Comparison of ENCODE assay signal across 21 mouse cellular contexts in genomic region chr11:100113742-100114029, GRCm38 (mm10). TPM values are rescaled to one million over a fixed set of nuclear protein-coding genes. Genes with fewer than 3 reads are reported as not detected.
DNase-seq lines count a peak whose midpoint lies in the region; ATAC-seq and TF ChIP-seq lines count a peak whose summit lies in the region.
"Had no signal": no experiment of that assay in that cellular context is flagged by ENCODE, and none has a peak within 500 bp of the region (broad histone marks: within the 10 kb centered on the region; RNA-seq: fewer than 3 reads in every experiment).

No protein-coding gene starts in this region.

- H3K79me2 ChIP-seq in myocyte (ENCODE audit: control insufficient read depth, insufficient read depth): no peaks in the 10 kb centered on the region

- H3K27ac ChIP-seq in kidney, embryonic 14.5 days (ENCODE audit: low read depth, low read length): no peak overlapping the region
- peak overlapping the region; percentile 27; the same call in 1 of the 2 replicates for H3K27ac ChIP-seq in intestine, embryonic 15.5 days
- H3K27ac ChIP-seq: forebrain, embryonic 15.5 days; heart, embryonic 13.5 days; liver, embryonic 15.5 days; neural tube, embryonic 13.5 days had no signal

- TF ChIP-seq POLR2A in myocyte (IDR thresholded peaks at IDR 0.05; ENCODE audit: insufficient read length, low read depth): no peak

- H3K9me3 ChIP-seq in kidney, embryonic 14.5 days (ENCODE audit: control insufficient read depth, low read length): no peaks in the 10 kb centered on the region
- H3K9me3 ChIP-seq in intestine, embryonic 15.5 days: no peaks in the 10 kb centered on the region
- H3K9me3 ChIP-seq: forebrain, embryonic 15.5 days; heart, embryonic 13.5 days; liver, embryonic 15.5 days; neural tube, embryonic 13.5 days had no signal

- 58% methylated on average over 2 of the region's 2 CpGs for WGBS in kidney, embryonic 14.5 days
- 51% methylated on average over 2 of the region's 2 CpGs for WGBS in intestine, embryonic 15.5 days

- ATAC-seq in kidney, embryonic 14.5 days (ENCODE audit: low FRiP score, low TSS enrichment): 0 out of 2 replicates have a peak, but pooled peaks have one; percentile 46
- ATAC-seq in intestine, embryonic 15.5 days: peak; percentile 85
- ATAC-seq: forebrain, embryonic 15.5 days; hindbrain, embryonic 16.5 days had no signal

- H3K36me3 ChIP-seq in kidney, embryonic 14.5 days (ENCODE audit: control insufficient read depth, insufficient read depth, low read length): no peaks in the 10 kb centered on the region
- no peaks in the 10 kb centered on the region for H3K36me3 ChIP-seq in intestine, embryonic 15.5 days
- no peaks in the 10 kb centered on the region for H3K36me3 ChIP-seq in myocyte (ENCODE audit: control insufficient read depth, insufficient read depth)
- H3K36me3 ChIP-seq: forebrain, embryonic 15.5 days; heart, embryonic 13.5 days; liver, embryonic 15.5 days; neural tube, embryonic 13.5 days had no signal

- H3K27me3 ChIP-seq in kidney, embryonic 14.5 days (ENCODE audit: control insufficient read depth, insufficient read depth, low read length): no peaks in the 10 kb centered on the region
- H3K27me3 ChIP-seq in intestine, embryonic 15.5 days (replicated peaks): no peaks in the 10 kb centered on the region
- no peaks in the 10 kb centered on the region for H3K27me3 ChIP-seq in myocyte (ENCODE audit: control insufficient read depth, insufficient read depth, insufficient read length)
- H3K27me3 ChIP-seq: forebrain, embryonic 15.5 days; heart, embryonic 13.5 days; liver, embryonic 15.5 days; neural tube, embryonic 13.5 days had no signal

- H3ac ChIP-seq in myocyte (ENCODE audit: control insufficient read depth, insufficient read length): no peak overlapping the region

- no peak overlapping the region for H3K9ac ChIP-seq in kidney, embryonic 14.5 days (ENCODE audit: low read depth, low read length)
- no peak overlapping the region for H3K9ac ChIP-seq in intestine, embryonic 15.5 days
- H3K9ac ChIP-seq: forebrain, embryonic 15.5 days; heart, embryonic 13.5 days; liver, embryonic 15.5 days; neural tube, embryonic 13.5 days had no signal

- DNase-seq in kidney, postnatal 36 days: no peak
- peak; percentile 13 for DNase-seq in NIH3T3 (ENCODE audit: low read depth)
- no peak for DNase-seq in layer of hippocampus, adult 9-11 months
- DNase-seq in testis, postnatal 10 days (ENCODE audit: low spot score): no peak
- DNase-seq in spleen, adult 18-20 months: no peak
- DNase-seq: cerebellum, adult 11 months; cerebellum, postnatal 14 days; heart, postnatal 4 days; kidney, adult 9 months had no signal

- H3K4me1 ChIP-seq in kidney, embryonic 14.5 days (ENCODE audit: control insufficient read depth, insufficient read depth, low read length): no peaks in the 10 kb centered on the region
- H3K4me1 ChIP-seq in intestine, embryonic 15.5 days (replicated peaks): no peaks in the 10 kb centered on the region
- H3K4me1 ChIP-seq: forebrain, embryonic 15.5 days; heart, embryonic 13.5 days; liver, embryonic 15.5 days; neural tube, embryonic 13.5 days had no signal

- H3K4me3 ChIP-seq in kidney, embryonic 14.5 days (ENCODE audit: low read length): no peak overlapping the region
- H3K4me3 ChIP-seq in intestine, embryonic 15.5 days (replicated peaks): no peak overlapping the region
- no peak overlapping the region for H3K4me3 ChIP-seq in myocyte
- H3K4me3 ChIP-seq: erythroblast, embryonic 14.5 days; forebrain, embryonic 15.5 days; heart, embryonic 13.5 days; liver, embryonic 15.5 days; neural tube, embryonic 13.5 days had no signal

- H3K4me2 ChIP-seq in kidney, embryonic 14.5 days (replicated peaks; ENCODE audit: low read depth, low read length): no peak overlapping the region
- H3K4me2 ChIP-seq in intestine, embryonic 15.5 days (replicated peaks): no peak overlapping the region
- peak overlapping the region; percentile 16 for H3K4me2 ChIP-seq in myocyte (ENCODE audit: low read depth)
- H3K4me2 ChIP-seq: forebrain, embryonic 15.5 days; heart, embryonic 13.5 days; liver, embryonic 15.5 days; neural tube, embryonic 13.5 days had no signal

TF ChIP-seq in myocyte, 11 proteins besides CTCF, POLR2A, EP300 and RAD21:
- TF ChIP-seq TCF12 (IDR thresholded peaks at IDR 0.05; ENCODE audit: insufficient read depth, poor library complexity, severe bottlenecking) (no peak), CEBPB (IDR thresholded peaks at IDR 0.05; ENCODE audit: insufficient read depth, poor library complexity, severe bottlenecking) (peak; percentile 37; the same call in 1 of the 2 replicates)

RNA-seq across cellular contexts. Expression of gene Krt13, which starts 7.7 kb away (rescaled TPM):
- polyA plus RNA-seq in kidney, embryonic 14.5 days (2014; fragmentation: Nextera tagmentation; extraction: Ambion mirVana): not detected in 2 replicates
- 0.50 and 0.58 TPM in 2 replicates for polyA plus RNA-seq in intestine, embryonic 15.5 days (2015; fragmentation: Nextera tagmentation; extraction: Ambion mirVana)
- polyA plus RNA-seq in myocyte (2012; fragmentation: generic; extraction: Trizol): 2.9 TPM
- polyA plus RNA-seq: brain, embryonic 14.5 days; embryonic facial prominence, embryonic 11.5 days; erythroblast, embryonic 14.5 days; forebrain, embryonic 15.5 days; gonadal fat pad, adult 2 months; heart, embryonic 13.5 days; liver, embryonic 15.5 days; neural tube, embryonic 13.5 days had no signal

RNA-seq across cellular contexts. Expression of gene Krt36, which starts 8.3 kb away (rescaled TPM):
- 1.4 and 1.5 TPM in 2 replicates for polyA plus RNA-seq in kidney, embryonic 14.5 days (2014; fragmentation: Nextera tagmentation; extraction: Ambion mirVana)
- not detected in 2 replicates for polyA plus RNA-seq in intestine, embryonic 15.5 days (2015; fragmentation: Nextera tagmentation; extraction: Ambion mirVana)
- polyA plus RNA-seq in myocyte (2012; fragmentation: generic; extraction: Trizol): not detected
- polyA plus RNA-seq: brain, embryonic 14.5 days; erythroblast, embryonic 14.5 days; forebrain, embryonic 15.5 days; heart, embryonic 13.5 days; hindbrain, embryonic 16.5 days; liver, embryonic 15.5 days; neural tube, embryonic 13.5 days had no signal

RNA-seq across cellular contexts. Expression of gene Krt35, which starts 17.6 kb away (rescaled TPM):
- polyA plus RNA-seq in kidney, embryonic 14.5 days (2014; fragmentation: Nextera tagmentation; extraction: Ambion mirVana): not detected in 2 replicates
- not detected in 2 replicates for polyA plus RNA-seq in intestine, embryonic 15.5 days (2015; fragmentation: Nextera tagmentation; extraction: Ambion mirVana)
- not detected for polyA plus RNA-seq in myocyte (2012; fragmentation: generic; extraction: Trizol)
- polyA plus RNA-seq: brain, embryonic 14.5 days; embryonic facial prominence, embryonic 11.5 days; erythroblast, embryonic 14.5 days; forebrain, embryonic 15.5 days; heart, embryonic 13.5 days; hindbrain, embryonic 16.5 days; liver, embryonic 15.5 days; neural tube, embryonic 13.5 days had no signal

RNA-seq across cellular contexts. Expression of gene Krt15, which starts 22.0 kb away (rescaled TPM):
- polyA plus RNA-seq in kidney, embryonic 14.5 days (2014; fragmentation: Nextera tagmentation; extraction: Ambion mirVana): 0.96 and 1.2 TPM in 2 replicates
- 4.7 and 5.9 TPM in 2 replicates for polyA plus RNA-seq in intestine, embryonic 15.5 days (2015; fragmentation: Nextera tagmentation; extraction: Ambion mirVana)
- 0.02 TPM for polyA plus RNA-seq in myocyte (2012; fragmentation: generic; extraction: Trizol)

RNA-seq across cellular contexts. Expression of gene Krt32, which starts 25.7 kb away (rescaled TPM):
- not detected in 2 replicates for polyA plus RNA-seq in kidney, embryonic 14.5 days (2014; fragmentation: Nextera tagmentation; extraction: Ambion mirVana)
- 0.11 TPM in 1 of 2 replicates, not detected in the other for polyA plus RNA-seq in intestine, embryonic 15.5 days (2015; fragmentation: Nextera tagmentation; extraction: Ambion mirVana)
- not detected for polyA plus RNA-seq in myocyte (2012; fragmentation: generic; extraction: Trizol)
- polyA plus RNA-seq: brain, embryonic 14.5 days; embryonic facial prominence, embryonic 11.5 days; erythroblast, embryonic 14.5 days; forebrain, embryonic 15.5 days; heart, embryonic 13.5 days; hindbrain, embryonic 16.5 days; liver, embryonic 15.5 days; neural tube, embryonic 13.5 days had no signal
